Mouse (Mus musculus) bone marrow macrophage, adult 2 months (primary cell): Measurements from ENCODE around the gene Dnajc6.

Experiments used
- CTCF ChIP-seq: IDR thresholded peaks from 2 replicates; pipeline ENCODE4 v1.5.1; 2012; ENCODE audit warnings: low read depth, mild to moderate bottlenecking, low read length, moderate library complexity
- POLR2A ChIP-seq: IDR thresholded peaks from 2 replicates; pipeline ENCODE4 v1.6.1; 2012; ENCODE audit warnings: mild to moderate bottlenecking, low read depth, low read length, borderline replicate concordance

DNA sequence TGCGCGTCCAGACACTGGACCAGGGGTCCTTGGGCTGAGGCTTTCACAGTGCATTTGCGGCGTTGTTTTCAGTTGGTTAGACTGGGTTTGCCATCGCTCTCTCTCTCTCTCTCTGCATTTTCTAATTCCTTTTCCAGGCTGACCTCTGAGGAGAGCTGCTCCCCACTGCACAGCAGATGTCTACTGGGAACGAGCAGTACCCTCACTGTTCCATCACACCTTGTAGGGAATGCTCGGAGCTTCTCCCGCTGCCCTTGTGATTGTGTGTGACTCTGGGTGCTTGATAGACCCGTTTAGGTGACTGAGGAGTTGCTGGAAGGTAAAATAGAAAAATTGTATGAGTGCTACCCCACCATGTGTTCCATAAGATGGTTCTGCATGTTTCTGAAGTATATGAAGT, 43.6 kb upstream of the Dnajc6 start:
- no peak for TF ChIP-seq CTCF
- no peak for TF ChIP-seq POLR2A
